Mouse (Mus musculus) midbrain, embryonic 12.5 days (tissue): ENCODE data around the gene Macrod2. TPM values are rescaled to one million over a fixed set of nuclear protein-coding genes. Genes with fewer than 3 reads are reported as not detected.
A peak's percentile ranks its signal among the peaks of the same experiment; 100 is the strongest.

Source experiments
- ATAC-seq: fragments of 200-750 bp; cut with Nextera tagmentation; 2 replicates; pipeline ENCODE4 v1.8.0; 2017; ENCODE audit warnings: low read depth, moderate TSS enrichment, moderate library complexity; ENCODE audit not compliant: low FRiP score
- H3K27ac ChIP-seq: fragments of 300-500 bp; sonication (generic); replicated peaks from 2 replicates; pipeline ENCODE4 v1.5.1; 2016; ENCODE audit warnings: mild to moderate bottlenecking
- H3K27me3 ChIP-seq: fragments of 300-500 bp; sonication (generic); 2 replicates; pipeline ENCODE4 v1.6.1; 2016; ENCODE audit warnings: mild to moderate bottlenecking
- H3K36me3 ChIP-seq: fragments of 300-500 bp; sonication (generic); 2 replicates; pipeline ENCODE4 v1.6.1; 2016
- H3K4me1 ChIP-seq: fragments of 300-500 bp; sonication (generic); 2 replicates; pipeline ENCODE4 v1.6.1; 2016
- H3K4me2 ChIP-seq: fragments of 300-500 bp; sonication (generic); replicated peaks from 2 replicates; pipeline ENCODE4 v1.6.1; 2016; ENCODE audit warnings: mild to moderate bottlenecking, moderate library complexity
- H3K4me3 ChIP-seq: fragments of 300-500 bp; sonication (generic); 2 replicates; pipeline ENCODE4 v1.5.1; 2016; ENCODE audit warnings: mild to moderate bottlenecking
- H3K9ac ChIP-seq: fragments of 300-500 bp; sonication (generic); replicated peaks from 2 replicates; pipeline ENCODE4 v1.6.1; 2016; ENCODE audit warnings: mild to moderate bottlenecking, moderate library complexity
- H3K9me3 ChIP-seq: fragments of 300-500 bp; sonication (generic); 2 replicates; pipeline ENCODE4 v1.6.1; 2016; ENCODE audit warnings: mild to moderate bottlenecking
- WGBS: fragments of 180-500 bp; shearing (Covaris S2); methylation state at CpG from one replicate; pipeline ENCODE4 v1.1.7; 2016; 5-methylcytosine and 5-hydroxymethylcytosine counted together
- polyA plus RNA-seq: library from polyadenylated mRNA; unstranded; fragments of >200 nt; fragmentation: Nextera tagmentation; extraction: Ambion mirVana; gene quantifications from 2 replicates; pipeline ENCODE4 v1.2.1, GENCODE M21; 2016

Gene Macrod2
- polyA plus RNA-seq, 1 experiment from 2014 or later: 52.4 TPM

- H3K4me1 ChIP-seq: 0 out of 2 replicates have a peak, but pooled peaks cover 6% of the 10 kb centered on the region
- no peak overlapping the region for H3K9ac ChIP-seq
- H3K4me2 ChIP-seq: no peak overlapping the region
- no peaks in the 10 kb centered on the region for H3K27me3 ChIP-seq
- 40% methylated on average over 8 of the region's 8 CpGs for WGBS
- H3K4me3 ChIP-seq: no peak overlapping the region
- H3K9me3 ChIP-seq: no peaks in the 10 kb centered on the region
- peak; percentile 58 for ATAC-seq
- H3K27ac ChIP-seq: peak overlapping the region; percentile 15; the same call in 1 of the 2 replicates
- no peaks in the 10 kb centered on the region for H3K36me3 ChIP-seq
These were observed 1021.9 kb downstream of the Macrod2 start for GRCm38 (mm10) chr2:141416855-141417544.

- no peaks in the 10 kb centered on the region for H3K9me3 ChIP-seq
- ATAC-seq: no peak
- no peaks in the 10 kb centered on the region for H3K36me3 ChIP-seq
- H3K27ac ChIP-seq: no peak overlapping the region
- no peak overlapping the region for H3K9ac ChIP-seq
- H3K4me1 ChIP-seq: 0 out of 2 replicates have a peak, but pooled peaks cover 6% of the 10 kb centered on the region
- no peak overlapping the region for H3K4me3 ChIP-seq
- WGBS: 79% methylated on average over 1 of the region's 1 CpGs
- no peak overlapping the region for H3K4me2 ChIP-seq
- H3K27me3 ChIP-seq: no peaks in the 10 kb centered on the region
These were observed 1024.7 kb downstream of the Macrod2 start for GRCm38 (mm10) chr2:141419806-141420205.

- H3K27ac ChIP-seq: no peak overlapping the region
- H3K9ac ChIP-seq: no peak overlapping the region
- WGBS: 88% methylated on average over 5 of the region's 5 CpGs
- no peaks in the 10 kb centered on the region for H3K36me3 ChIP-seq
- H3K27me3 ChIP-seq: no peaks in the 10 kb centered on the region
- no peak overlapping the region for H3K4me2 ChIP-seq
- H3K9me3 ChIP-seq: no peaks in the 10 kb centered on the region
- 0 out of 2 replicates have a peak, but pooled peaks cover 3% of the 10 kb centered on the region for H3K4me1 ChIP-seq
- ATAC-seq: no peak
- H3K4me3 ChIP-seq: no peak overlapping the region
These were observed 1039.0 kb downstream of the Macrod2 start for GRCm38 (mm10) chr2:141434084-141434483.

- no peak overlapping the region for H3K27ac ChIP-seq
- WGBS: 63% methylated on average over 16 of the region's 16 CpGs
- no peaks in the 10 kb centered on the region for H3K27me3 ChIP-seq
- H3K4me3 ChIP-seq: no peak overlapping the region
- no peak overlapping the region for H3K4me2 ChIP-seq
- H3K9me3 ChIP-seq: no peaks in the 10 kb centered on the region
- no peak for ATAC-seq
- no peak overlapping the region for H3K9ac ChIP-seq
- H3K4me1 ChIP-seq: 0 out of 2 replicates have a peak, but pooled peaks cover 3% of the 10 kb centered on the region
- H3K36me3 ChIP-seq: no peaks in the 10 kb centered on the region
These were observed 1039.8 kb downstream of the Macrod2 start for GRCm38 (mm10) chr2:141434731-141435570.

- Histone ChIP-seq H3K4me1 (no peaks in the 10 kb centered on the region), H3K27ac (no peak overlapping the region), H3K36me3 (no peaks in the 10 kb centered on the region), H3K4me2 (no peak overlapping the region), H3K9me3 (no peaks in the 10 kb centered on the region), H3K9ac (no peak overlapping the region), H3K27me3 (no peaks in the 10 kb centered on the region), H3K4me3 (no peak overlapping the region)
- no peak for ATAC-seq
- 68% methylated on average over 2 of the region's 2 CpGs for WGBS
These were observed 1046.8 kb downstream of the Macrod2 start for GRCm38 (mm10) chr2:141441896-141442295.

GRCm38 (mm10) chr2:141449078-141449680, 1054.1 kb downstream of the Macrod2 start:
- H3K27me3 ChIP-seq: no peaks in the 10 kb centered on the region
- H3K4me1 ChIP-seq: peaks cover 3% of the 10 kb centered on the region; the same call in 1 of the 2 replicates
- no peaks in the 10 kb centered on the region for H3K9me3 ChIP-seq
- no peak overlapping the region for H3K4me3 ChIP-seq
- no peak overlapping the region for H3K4me2 ChIP-seq
- H3K36me3 ChIP-seq: no peaks in the 10 kb centered on the region
- ATAC-seq: peak; percentile 81
- H3K9ac ChIP-seq: no peak overlapping the region
- WGBS: 59% methylated on average over 2 of the region's 2 CpGs
- no peak overlapping the region for H3K27ac ChIP-seq

- Histone ChIP-seq H3K36me3 (no peaks in the 10 kb centered on the region), H3K27me3 (no peaks in the 10 kb centered on the region), H3K9me3 (no peaks in the 10 kb centered on the region), H3K27ac (no peak overlapping the region), H3K4me3 (no peak overlapping the region), H3K4me1 (no peaks in the 10 kb centered on the region), H3K9ac (no peak overlapping the region), H3K4me2 (no peak overlapping the region)
- WGBS: 91% methylated on average over 1 of the region's 1 CpGs
- ATAC-seq: no peak
These were observed 1068.8 kb downstream of the Macrod2 start for GRCm38 (mm10) chr2:141463946-141464345.

- Histone ChIP-seq H3K27ac (no peak overlapping the region), H3K27me3 (no peaks in the 10 kb centered on the region), H3K4me3 (no peak overlapping the region), H3K4me1 (0 out of 2 replicates have a peak, but pooled peaks cover 3% of the 10 kb centered on the region), H3K9me3 (no peaks in the 10 kb centered on the region), H3K4me2 (no peak overlapping the region), H3K36me3 (no peaks in the 10 kb centered on the region), H3K9ac (no peak overlapping the region)
- WGBS: 86% methylated on average over 1 of the region's 1 CpGs
- no peak for ATAC-seq
These were observed 1077.7 kb downstream of the Macrod2 start for GRCm38 (mm10) chr2:141472791-141473190.

GRCm38 (mm10) chr2:141477585-141477984, 1082.5 kb downstream of the Macrod2 start:
- no peak for ATAC-seq
- no peak overlapping the region for H3K4me3 ChIP-seq
- no peak overlapping the region for H3K4me2 ChIP-seq
- 74% methylated on average over 3 of the region's 3 CpGs for WGBS
- H3K36me3 ChIP-seq: no peaks in the 10 kb centered on the region
- H3K9me3 ChIP-seq: no peaks in the 10 kb centered on the region
- no peaks in the 10 kb centered on the region for H3K27me3 ChIP-seq
- H3K27ac ChIP-seq: no peak overlapping the region
- no peak overlapping the region for H3K9ac ChIP-seq
- 0 out of 2 replicates have a peak, but pooled peaks cover 3% of the 10 kb centered on the region for H3K4me1 ChIP-seq

GRCm38 (mm10) chr2:141490518-141490917, 1095.4 kb downstream of the Macrod2 start:
- 73% methylated on average over 3 of the region's 3 CpGs for WGBS
- Histone ChIP-seq H3K27me3 (no peaks in the 10 kb centered on the region), H3K36me3 (no peaks in the 10 kb centered on the region), H3K27ac (no peak overlapping the region), H3K9me3 (no peaks in the 10 kb centered on the region), H3K4me3 (no peak overlapping the region), H3K4me2 (no peak overlapping the region), H3K4me1 (no peaks in the 10 kb centered on the region), H3K9ac (no peak overlapping the region)
- ATAC-seq: no peak

GRCm38 (mm10) chr2:141505451-141505850, 1110.3 kb downstream of the Macrod2 start:
- Histone ChIP-seq H3K27me3 (no peaks in the 10 kb centered on the region), H3K9me3 (no peaks in the 10 kb centered on the region), H3K4me2 (no peak overlapping the region), H3K27ac (no peak overlapping the region), H3K4me3 (no peak overlapping the region), H3K36me3 (no peaks in the 10 kb centered on the region), H3K4me1 (peaks cover 6% of the 10 kb centered on the region; the same call in 1 of the 2 replicates), H3K9ac (no peak overlapping the region)
- ATAC-seq: no peak
- 97% methylated on average over 3 of the region's 3 CpGs for WGBS
